Mouse (Mus musculus) telencephalon, adult 2 months (tissue): Measurements from ENCODE around the gene Usp13.

ENCODE experiments used
- DNase-seq: peaks from one replicate; pipeline ENCODE4 v3.0.0-alpha.2; 2011; ENCODE audit warnings: low read depth, low spot score

The Usp13 gene

GRCm38 (mm10) chr3:32817357-32818326 is at the start of gene Usp13:
Usp13 (plus strand) TSS chr3:32817546.
- DNase-seq = peak; percentile 24

- no peak for DNase-seq
These were observed 46.6 kb upstream of the Usp13 start for GRCm38 (mm10) chr3:32770781-32771180.

GRCm38 (mm10) chr3:32817001-32817356 is 367 bp upstream of the Usp13 start:
- peak; percentile 31 for DNase-seq

DNA sequence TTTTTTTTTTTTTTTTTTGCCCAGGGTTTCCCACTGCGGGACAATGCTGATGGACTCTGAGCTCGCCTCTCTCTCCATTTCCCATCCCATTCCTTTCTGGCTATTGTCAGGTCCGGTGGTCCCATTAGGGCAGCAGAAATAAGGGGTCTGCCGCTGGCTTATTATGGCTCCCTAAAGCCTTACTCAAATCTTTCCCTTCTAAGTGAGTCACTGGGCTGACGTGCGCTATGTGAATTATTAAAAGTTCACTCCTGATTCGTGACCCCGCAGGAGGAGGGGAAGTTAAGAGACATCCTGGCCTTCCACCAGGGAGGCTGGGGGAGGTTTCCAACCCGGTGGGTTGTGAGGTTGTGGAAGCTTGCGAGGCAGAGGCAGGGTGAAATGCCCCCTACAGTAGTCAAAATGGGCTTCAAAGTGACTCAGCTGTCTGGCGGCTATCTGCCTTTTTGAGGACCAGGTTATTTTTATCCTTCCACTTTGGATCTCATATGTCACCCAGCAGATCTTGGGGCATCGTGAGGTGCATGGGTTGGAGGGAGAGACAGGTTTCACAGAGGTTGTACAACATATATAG is 1.1 kb downstream of the Usp13 start:
- DNase-seq = no peak

GRCm38 (mm10) chr3:32822620-32823019 is 5.3 kb downstream of the Usp13 start:
- DNase-seq = no peak

DNA sequence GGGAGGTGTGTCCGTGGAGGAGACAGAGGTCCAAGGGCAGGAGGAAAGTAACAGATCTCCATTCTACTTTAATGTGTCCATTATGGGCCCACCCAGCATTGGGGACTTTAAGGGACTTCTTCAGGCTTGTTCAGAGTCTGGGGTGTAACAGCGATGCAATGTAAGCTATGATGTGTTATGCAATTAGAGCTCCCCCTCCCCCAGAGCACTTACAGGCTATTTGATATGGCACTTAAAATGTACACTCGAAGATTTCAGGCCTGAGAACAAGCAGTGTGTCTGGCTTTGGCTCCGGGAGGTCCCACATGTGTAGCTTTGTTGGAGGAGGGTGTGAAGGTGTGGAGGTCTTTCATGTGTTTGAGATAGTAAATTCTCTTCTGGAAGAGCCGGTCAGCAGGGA is 7.6 kb downstream of the Usp13 start:
- DNase-seq = no peak

DNA sequence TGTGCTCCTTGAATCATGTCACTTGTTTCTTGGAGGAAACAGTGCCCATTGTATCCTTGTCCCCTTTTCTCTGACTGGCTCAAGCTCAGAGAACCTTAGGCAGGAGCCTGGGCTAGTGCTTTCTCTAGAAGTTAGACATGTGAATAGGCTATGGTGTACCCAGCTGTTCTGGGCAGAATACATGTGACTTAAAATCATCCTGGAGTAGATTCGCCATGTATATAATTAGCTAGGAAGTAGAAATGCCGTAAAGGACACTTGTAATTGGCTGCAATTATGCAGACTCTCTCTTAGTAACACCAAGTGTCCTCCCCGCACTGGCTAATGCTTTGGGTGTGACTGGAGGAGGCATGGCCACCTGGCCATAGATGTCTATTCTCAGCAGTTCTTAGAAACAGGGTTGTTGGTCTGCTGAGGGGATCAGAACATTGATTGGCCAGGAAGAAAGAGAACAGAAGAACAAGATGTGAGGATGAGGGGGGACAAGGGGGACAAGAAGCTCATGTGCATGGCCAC is 8.7 kb downstream of the Usp13 start:
- peak; percentile 35 for DNase-seq

- DNase-seq = peak; percentile 42
These were observed 9.4 kb downstream of the Usp13 start for GRCm38 (mm10) chr3:32826701-32827100.

- no peak for DNase-seq
These were observed 16.5 kb downstream of the Usp13 start for GRCm38 (mm10) chr3:32833871-32834270.

- no peak for DNase-seq
These were observed 20.5 kb downstream of the Usp13 start for GRCm38 (mm10) chr3:32837847-32838246.

DNA sequence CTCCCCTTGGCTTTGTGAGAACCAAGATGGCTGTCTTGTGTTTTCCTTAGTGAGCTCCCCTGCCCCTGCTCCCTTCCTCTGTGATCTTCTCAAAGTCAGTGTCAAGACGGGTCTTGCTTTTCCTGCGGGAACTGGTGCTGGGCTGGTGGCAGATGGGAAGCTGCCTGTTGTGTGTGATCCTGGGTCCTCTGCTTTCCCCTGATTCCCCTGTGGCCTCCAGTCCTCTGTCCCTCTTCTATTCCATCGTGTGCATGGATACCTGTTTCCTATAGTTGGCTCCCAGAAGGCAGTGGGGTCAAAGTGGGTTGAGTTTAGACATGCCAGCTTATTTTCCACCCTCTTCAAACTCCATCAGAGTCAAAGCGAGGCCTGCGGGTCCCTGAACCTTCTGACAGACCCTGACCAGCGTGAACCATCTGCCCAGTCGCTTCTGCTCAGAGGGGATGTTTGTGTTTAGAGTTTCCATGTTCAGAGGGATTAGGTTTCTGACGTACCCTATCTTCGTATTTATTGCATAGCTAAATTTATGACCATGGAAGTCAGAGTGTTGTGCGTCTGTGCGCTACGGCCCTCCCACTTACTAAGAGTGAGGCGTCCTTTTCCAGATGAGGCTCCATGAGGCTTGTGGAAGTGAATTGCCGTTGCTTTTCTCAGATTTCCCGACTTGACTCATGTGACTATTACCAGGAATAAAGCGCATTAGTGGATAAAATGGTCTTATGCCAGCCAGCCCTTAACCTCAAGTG is 39.2 kb downstream of the Usp13 start:
- no peak for DNase-seq

DNA sequence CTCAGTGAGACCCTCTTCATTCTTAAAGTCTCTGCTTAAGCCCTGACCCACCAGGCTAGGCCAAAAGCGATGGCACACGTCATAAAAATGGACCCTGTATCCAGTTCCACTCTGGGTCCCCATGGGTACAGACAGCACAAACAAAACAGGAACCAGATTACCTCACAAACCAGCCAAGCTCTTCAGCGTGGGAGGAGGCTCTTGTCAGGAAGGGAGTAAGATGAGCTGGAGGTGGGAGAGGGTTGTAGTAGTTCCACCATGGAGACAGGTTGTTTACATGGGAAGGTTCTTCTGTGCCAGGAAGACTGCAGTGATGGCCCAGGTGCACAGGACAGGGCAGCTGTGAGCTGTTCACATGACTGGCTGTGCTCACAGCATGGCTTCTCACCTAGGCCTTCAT is 53.7 kb downstream of the Usp13 start:
- DNase-seq = no peak

- no peak for DNase-seq
These were observed 69.0 kb downstream of the Usp13 start for GRCm38 (mm10) chr3:32886386-32886785.

- no peak for DNase-seq
These were observed 71.5 kb downstream of the Usp13 start for GRCm38 (mm10) chr3:32888886-32889285.

- DNase-seq = no peak
These were observed 72.8 kb downstream of the Usp13 start for GRCm38 (mm10) chr3:32890174-32890573.

GRCm38 (mm10) chr3:32903462-32903861 is 86.1 kb downstream of the Usp13 start:
- no peak for DNase-seq

DNA sequence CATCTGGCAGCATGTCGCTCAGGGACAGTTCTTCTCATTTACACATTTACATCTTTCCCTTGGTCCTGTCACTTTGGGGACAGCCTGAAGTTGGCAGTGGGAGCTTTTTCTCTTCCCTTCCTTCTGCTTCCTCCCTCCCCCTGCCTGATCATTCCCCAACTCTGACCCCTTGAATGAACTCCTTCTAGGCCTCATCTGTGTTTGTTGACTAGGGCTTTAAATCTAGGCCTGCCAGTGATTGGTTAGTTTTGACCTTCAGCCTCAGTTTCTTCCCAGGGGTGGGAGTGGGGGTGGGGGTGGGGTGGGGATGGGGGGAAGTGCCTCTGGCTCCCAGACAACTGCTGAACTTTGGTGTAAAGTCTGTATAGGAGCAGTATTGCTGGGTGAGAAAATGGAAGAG is 87.3 kb downstream of the Usp13 start:
- no peak for DNase-seq

- no peak for DNase-seq
These were observed 88.8 kb downstream of the Usp13 start for GRCm38 (mm10) chr3:32905850-32906779.

DNA sequence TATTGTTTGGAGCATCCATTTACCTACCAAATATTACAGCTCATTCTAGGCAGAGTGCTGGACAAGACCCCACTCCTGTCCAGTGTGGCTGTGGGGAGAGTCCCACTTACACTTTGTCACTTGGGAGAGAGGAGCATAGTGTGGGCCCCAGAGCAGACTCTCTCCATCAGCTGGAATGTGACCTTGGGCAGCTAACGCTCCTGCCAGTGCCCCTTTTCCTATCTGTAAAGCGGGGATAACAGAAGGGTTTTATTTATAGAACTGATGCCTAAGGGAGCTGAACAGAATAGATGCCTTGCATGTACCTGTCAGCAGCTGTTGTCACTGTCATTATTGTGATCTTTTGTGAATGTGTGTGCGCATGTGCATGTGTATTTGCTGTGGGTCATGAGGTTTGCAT is 91.1 kb downstream of the Usp13 start:
- DNase-seq = no peak

DNA sequence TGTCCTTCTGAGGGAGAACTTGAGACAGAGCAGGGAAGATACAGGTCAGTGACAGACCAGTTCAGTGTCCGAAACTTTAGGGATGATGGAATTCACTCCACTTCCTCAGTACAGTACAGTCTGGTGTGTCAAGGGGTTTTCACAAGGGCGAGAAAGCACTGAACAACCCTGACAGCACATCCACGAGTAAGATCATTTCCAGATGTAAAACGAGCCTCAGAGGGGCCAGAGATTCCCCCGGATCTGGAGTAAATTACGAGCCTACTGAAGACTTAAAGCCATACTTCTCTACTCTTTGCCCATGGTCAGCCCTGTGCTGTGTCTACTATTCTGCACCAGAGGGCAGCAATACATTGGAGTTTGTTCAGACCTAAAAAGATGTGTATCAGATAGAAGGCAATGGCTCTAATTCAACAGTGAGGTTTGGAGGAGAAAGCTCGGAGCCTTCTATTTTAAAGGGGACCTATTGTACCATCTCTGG is 92.8 kb downstream of the Usp13 start:
- DNase-seq = peak; percentile 50

DNA sequence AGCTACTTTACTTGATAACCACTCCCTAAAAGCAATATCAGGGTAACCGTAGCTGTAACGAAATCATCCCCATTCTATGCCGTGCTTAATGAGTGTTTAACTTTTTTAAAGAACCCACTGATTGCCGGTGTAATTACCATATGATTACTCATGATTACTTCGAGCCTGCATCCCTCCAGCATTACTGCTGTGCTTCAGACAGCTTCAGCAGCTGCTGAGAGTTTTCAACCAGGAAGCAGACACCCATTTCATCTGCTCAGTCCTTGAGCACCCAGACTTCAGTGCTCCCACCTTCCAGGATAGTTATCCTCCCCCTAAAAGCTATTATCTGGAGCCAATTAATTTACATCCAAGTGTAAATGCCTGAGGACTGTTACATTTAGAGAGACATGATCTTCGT is 106.8 kb downstream of the Usp13 start:
- DNase-seq = peak; percentile 16
